Mouse (Mus musculus): ENCODE data around the gene Ppp1r21.
A peak's percentile ranks its signal among the peaks of the same experiment; 100 is the strongest.

- TF ChIP-seq CTCF (IDR thresholded peaks at IDR 0.05; ENCODE audit: insufficient read depth, low read length) (peak; percentile 93), POLR2A (IDR thresholded peaks at IDR 0.05; ENCODE audit: borderline replicate concordance, extremely low read depth, low read depth, low read length) (no peak)
These were observed 66.8 kb downstream of the Ppp1r21 start for GRCm38 (mm10) chr17:88596544-88597221.
